ENCODE assay signal across 8 mouse cellular contexts in genomic region chr6:6862611-6863010, GRCm38 (mm10). TPM values are rescaled to one million over a fixed set of nuclear protein-coding genes. Genes with fewer than 3 reads are reported as not detected.
DNase-seq lines count a peak whose midpoint lies in the region; ATAC-seq lines count a peak whose summit lies in the region.

No protein-coding gene starts in this region.

- H3K9me3 ChIP-seq in kidney, embryonic 15.5 days (replicated peaks) = no peaks in the 10 kb centered on the region
- H3K9me3 ChIP-seq in forebrain, embryonic 16.5 days (ENCODE audit: control insufficient read depth, low read length) = no peaks in the 10 kb centered on the region
- no peaks in the 10 kb centered on the region for H3K9me3 ChIP-seq in midbrain, embryonic 16.5 days (replicated peaks; ENCODE audit: control insufficient read depth, low read length, poor library complexity, severe bottlenecking)

- H3K4me3 ChIP-seq in kidney, embryonic 15.5 days (replicated peaks) = peak overlapping the region; percentile 42
- H3K4me3 ChIP-seq in forebrain, embryonic 16.5 days (replicated peaks; ENCODE audit: low read length) = peak overlapping the region; percentile 52
- H3K4me3 ChIP-seq in midbrain, embryonic 16.5 days (ENCODE audit: low read depth, low read length) = peak overlapping the region; percentile 40

- DNase-seq in kidney, adult 8-10 months = no peak
- peak; percentile 57 to 65 for DNase-seq in adrenal gland, postnatal 36 days
- DNase-seq in left cerebral cortex, adult 8-10 months (ENCODE audit: low spot score in 2 of 2) = peak; percentile 63 to 64
- no peak for DNase-seq in layer of hippocampus, postnatal 25 days (ENCODE audit: extremely low spot score in 1 of 2, low spot score in 1 of 2)
- DNase-seq in layer of hippocampus, adult 11-12 months (ENCODE audit: low spot score) = no peak

- WGBS in kidney, embryonic 15.5 days = under 1% methylated on average over 23 of the region's 23 CpGs
- under 1% methylated on average over 23 of the region's 23 CpGs for WGBS in forebrain, embryonic 16.5 days
- under 1% methylated on average over 22 of the region's 23 CpGs for WGBS in midbrain, embryonic 16.5 days

- peaks cover 99% of the 10 kb centered on the region for H3K27me3 ChIP-seq in kidney, embryonic 15.5 days
- H3K27me3 ChIP-seq in forebrain, embryonic 16.5 days (replicated peaks; ENCODE audit: control insufficient read depth, insufficient read depth, low read length) = peaks cover 29% of the 10 kb centered on the region
- H3K27me3 ChIP-seq in midbrain, embryonic 16.5 days (ENCODE audit: control insufficient read depth, insufficient read depth, low read depth, low read length) = peaks cover 46% of the 10 kb centered on the region

- no peak overlapping the region for H3K9ac ChIP-seq in kidney, embryonic 15.5 days
- H3K9ac ChIP-seq in forebrain, embryonic 16.5 days (replicated peaks; ENCODE audit: low read depth, low read length) = peak overlapping the region; percentile 74
- H3K9ac ChIP-seq in midbrain, embryonic 16.5 days (ENCODE audit: low read depth, low read length) = no peak overlapping the region

- no peaks in the 10 kb centered on the region for H3K36me3 ChIP-seq in kidney, embryonic 15.5 days
- H3K36me3 ChIP-seq in forebrain, embryonic 16.5 days (ENCODE audit: control insufficient read depth, insufficient read depth) = no peaks in the 10 kb centered on the region
- no peaks in the 10 kb centered on the region for H3K36me3 ChIP-seq in midbrain, embryonic 16.5 days (ENCODE audit: control insufficient read depth, insufficient read depth, low read length)

- no peak overlapping the region for H3K27ac ChIP-seq in kidney, embryonic 15.5 days
- peak overlapping the region; percentile 94 for H3K27ac ChIP-seq in forebrain, embryonic 16.5 days (ENCODE audit: low read length)
- no peak overlapping the region for H3K27ac ChIP-seq in midbrain, embryonic 16.5 days (ENCODE audit: low read length)

- peak overlapping the region; percentile 77 for H3K4me2 ChIP-seq in kidney, embryonic 15.5 days
- peak overlapping the region; percentile 52 for H3K4me2 ChIP-seq in forebrain, embryonic 16.5 days (ENCODE audit: low read length)
- H3K4me2 ChIP-seq in midbrain, embryonic 16.5 days (ENCODE audit: low read length) = peak overlapping the region; percentile 54

- peak; percentile 57 for ATAC-seq in kidney, embryonic 15.5 days (replicated peaks; ENCODE audit: low FRiP score)
- ATAC-seq in forebrain, embryonic 16.5 days = peak; percentile 73
- peak; percentile 71 for ATAC-seq in midbrain, embryonic 16.5 days

- peaks cover 34% of the 10 kb centered on the region for H3K4me1 ChIP-seq in kidney, embryonic 15.5 days
- H3K4me1 ChIP-seq in forebrain, embryonic 16.5 days (replicated peaks; ENCODE audit: control insufficient read depth, insufficient read depth, low read length) = peaks cover 24% of the 10 kb centered on the region
- H3K4me1 ChIP-seq in midbrain, embryonic 16.5 days (ENCODE audit: control insufficient read depth, insufficient read depth, low read length) = peaks cover 9% of the 10 kb centered on the region; the same call in 1 of the 2 replicates

RNA-seq across cellular contexts. Expression of gene Dlx6, which starts 0.5 kb away (rescaled TPM):
- polyA plus RNA-seq in kidney, embryonic 15.5 days (2015; fragmentation: Nextera tagmentation; extraction: Ambion mirVana) = 0.24 TPM in 1 of 2 replicates, not detected in the other
- total RNA-seq in adrenal gland, postnatal 36 days (2021) = not detected
- 7.2 and 12.6 TPM in 2 replicates for polyA plus RNA-seq in forebrain, embryonic 16.5 days (2015; fragmentation: Nextera tagmentation; extraction: Ambion mirVana)
- total RNA-seq in left cerebral cortex, adult 8-10 months (2022) = 10 to 100 TPM; 22.4 to 35.7 (median 24.6) TPM
- 1.3 and 3.0 TPM in 2 replicates for polyA plus RNA-seq in midbrain, embryonic 16.5 days (2015; fragmentation: Nextera tagmentation; extraction: Ambion mirVana)
- total RNA-seq in layer of hippocampus, postnatal 25 days (2021) = 1 to 10 TPM; 6.2 to 8.1 TPM

RNA-seq across cellular contexts. Expression of gene Dlx5, which starts 19.3 kb away (rescaled TPM):
- 0.35 and 3.4 TPM in 2 replicates for polyA plus RNA-seq in kidney, embryonic 15.5 days (2015; fragmentation: Nextera tagmentation; extraction: Ambion mirVana)
- total RNA-seq in adrenal gland, postnatal 36 days (2021) = under 1 TPM in 1 of 2 experiments, not detected in 1; 0.53 TPM
- polyA plus RNA-seq in forebrain, embryonic 16.5 days (2015; fragmentation: Nextera tagmentation; extraction: Ambion mirVana) = 74.3 and 75.7 TPM in 2 replicates
- total RNA-seq in left cerebral cortex, adult 8-10 months (2022) = 10 to 100 TPM in 2 of 4 experiments, 1 to 10 TPM in 2; 8.9 to 11.7 (median 10.0) TPM
- 9.7 and 20.7 TPM in 2 replicates for polyA plus RNA-seq in midbrain, embryonic 16.5 days (2015; fragmentation: Nextera tagmentation; extraction: Ambion mirVana)
- 1 to 10 TPM; 4.2 to 6.1 TPM for total RNA-seq in layer of hippocampus, postnatal 25 days (2021)

Comparison
In these comparisons a context has a peak if more than half of its experiments do, and no peak if none do; other contexts are left out.
1. DNase-seq: peak in adrenal gland, postnatal 36 days (2 of 2) and left cerebral cortex, adult 8-10 months (2 of 2); none in kidney, adult 8-10 months (0 of 2), layer of hippocampus, postnatal 25 days (0 of 2) and layer of hippocampus, adult 11-12 months (single experiment).
2. RNA of gene Dlx6, which starts 0.5 kb away (total RNA-seq): 22.4 to 35.7 TPM in left cerebral cortex, adult 8-10 months and 6.2 to 8.1 TPM in layer of hippocampus, postnatal 25 days; not detected in adrenal gland, postnatal 36 days; every median in the first group is over 4 times any median in the second.
3. Peak in every context shown above with its lines, with median percentiles within 50 percentile points of each other: ATAC-seq, H3K4me2 ChIP-seq and H3K4me3 ChIP-seq.